Mouse (Mus musculus) midbrain, embryonic 13.5 days (tissue): ENCODE data around the gene Taf5l. TPM values are rescaled to one million over a fixed set of nuclear protein-coding genes. Genes with fewer than 3 reads are reported as not detected.
"Not testable (repeated sequence)": the region's sequence is repeated elsewhere in the genome, so short reads cannot be mapped to it uniquely, and the experiment has no call there.

Experiments used
- ATAC-seq: fragments of 200-750 bp; cut with Nextera tagmentation; 2 replicates; pipeline ENCODE4 v1.8.0; 2017; ENCODE audit warnings: mild to moderate bottlenecking, moderate TSS enrichment, moderate library complexity
- H3K27ac ChIP-seq: fragments of 300-500 bp; sonication (generic); 2 replicates; pipeline ENCODE4 v1.5.1; 2015; ENCODE audit warnings: inconsistent platforms, mild to moderate bottlenecking, moderate library complexity
- H3K27me3 ChIP-seq: fragments of 300-500 bp; sonication (generic); 2 replicates; pipeline ENCODE4 v1.6.1; 2015; ENCODE audit warnings: mild to moderate bottlenecking, inconsistent platforms
- H3K36me3 ChIP-seq: fragments of 300-500 bp; sonication (generic); 2 replicates; pipeline ENCODE4 v1.6.1; 2015; ENCODE audit warnings: mild to moderate bottlenecking, inconsistent platforms
- H3K4me1 ChIP-seq: fragments of 300-500 bp; sonication (generic); replicated peaks from 2 replicates; pipeline ENCODE4 v1.6.1; 2015; ENCODE audit warnings: inconsistent platforms
- H3K4me2 ChIP-seq: fragments of 300-500 bp; sonication (generic); replicated peaks from 2 replicates; pipeline ENCODE4 v1.6.1; 2015; ENCODE audit warnings: moderate library complexity, mild to moderate bottlenecking, inconsistent platforms
- H3K4me3 ChIP-seq: fragments of 300-500 bp; sonication (generic); replicated peaks from 2 replicates; pipeline ENCODE4 v1.5.1; 2015; ENCODE audit warnings: mild to moderate bottlenecking, inconsistent platforms
- H3K9ac ChIP-seq: fragments of 300-500 bp; sonication (generic); replicated peaks from 2 replicates; pipeline ENCODE4 v1.6.1; 2015; ENCODE audit warnings: mild to moderate bottlenecking, inconsistent platforms
- H3K9me3 ChIP-seq: fragments of 300-500 bp; sonication (generic); 2 replicates; pipeline ENCODE4 v1.6.1; 2016; ENCODE audit warnings: mild to moderate bottlenecking, inconsistent platforms
- WGBS: fragments of 180-500 bp; shearing (Covaris S2); methylation state at CpG from one replicate; pipeline ENCODE4 v1.1.7; 2015; 5-methylcytosine and 5-hydroxymethylcytosine counted together
- polyA plus RNA-seq: library from polyadenylated mRNA; unstranded; fragments of >200 nt; fragmentation: Nextera tagmentation; extraction: Ambion mirVana; gene quantifications from 2 replicates; pipeline ENCODE4 v1.2.1, GENCODE M21; 2015

Taf5l gene
- polyA plus RNA-seq, 1 experiment from 2014 or later, result 27.1 TPM

DNA sequence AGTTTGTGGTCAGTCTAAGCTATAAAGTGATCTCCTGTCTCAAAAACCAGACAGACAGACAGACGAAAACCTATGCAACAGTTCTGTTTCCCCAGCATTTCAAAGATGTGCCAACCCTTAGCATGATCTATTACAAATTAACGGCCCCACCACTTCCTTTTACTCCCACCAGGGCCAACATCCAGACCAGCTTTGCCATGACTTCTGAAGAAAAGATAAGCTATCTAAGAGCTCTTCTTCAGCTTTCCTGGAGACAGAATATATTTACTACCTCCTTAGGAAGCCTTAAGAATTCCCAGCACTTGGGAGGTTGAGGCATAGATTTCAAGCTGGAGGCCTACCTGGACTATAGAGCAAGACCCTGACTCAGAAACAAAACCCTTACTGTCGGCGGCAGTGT lies 41.0 kb downstream of the Taf5l start:
- Histone ChIP-seq H3K27ac (no peak overlapping the region), H3K4me3 (no peak overlapping the region), H3K9me3 (no peaks in the 10 kb centered on the region), H3K4me2 (no peak overlapping the region), H3K9ac (no peak overlapping the region), H3K36me3 (no peaks in the 10 kb centered on the region), H3K4me1 (peaks cover 13% of the 10 kb centered on the region), H3K27me3 (no peaks in the 10 kb centered on the region)
- 74% methylated on average over 4 of the region's 4 CpGs for WGBS
- no peak for ATAC-seq

DNA sequence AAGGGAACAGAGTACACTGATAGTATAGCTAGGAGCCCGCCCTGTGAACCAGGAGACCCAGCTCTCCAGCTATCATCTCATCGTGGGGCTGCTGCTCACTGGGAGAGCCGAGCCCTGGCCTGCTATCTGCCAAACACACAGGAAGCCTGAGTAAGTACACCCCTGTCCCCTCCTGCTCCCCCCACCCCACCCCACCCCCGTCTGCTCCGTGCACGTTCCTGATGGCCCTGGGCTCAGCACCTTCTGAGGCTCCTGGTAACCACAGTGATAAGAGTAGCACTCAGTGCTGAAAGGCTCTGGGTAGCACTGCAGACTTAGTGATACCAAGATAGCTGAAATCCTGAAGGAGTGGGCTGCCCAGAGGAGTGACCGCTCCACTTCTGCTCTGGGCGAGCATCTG lies 42.3 kb downstream of the Taf5l start:
- ATAC-seq, result no peak
- Histone ChIP-seq H3K27me3 (no peaks in the 10 kb centered on the region), H3K36me3 (0 out of 2 replicates have a peak, but pooled peaks cover 2% of the 10 kb centered on the region), H3K4me1 (peaks cover 13% of the 10 kb centered on the region), H3K9me3 (no peaks in the 10 kb centered on the region), H3K4me3 (no peak overlapping the region), H3K4me2 (no peak overlapping the region), H3K27ac (no peak overlapping the region), H3K9ac (no peak overlapping the region)
- 78% methylated on average over 8 of the region's 8 CpGs for WGBS

DNA sequence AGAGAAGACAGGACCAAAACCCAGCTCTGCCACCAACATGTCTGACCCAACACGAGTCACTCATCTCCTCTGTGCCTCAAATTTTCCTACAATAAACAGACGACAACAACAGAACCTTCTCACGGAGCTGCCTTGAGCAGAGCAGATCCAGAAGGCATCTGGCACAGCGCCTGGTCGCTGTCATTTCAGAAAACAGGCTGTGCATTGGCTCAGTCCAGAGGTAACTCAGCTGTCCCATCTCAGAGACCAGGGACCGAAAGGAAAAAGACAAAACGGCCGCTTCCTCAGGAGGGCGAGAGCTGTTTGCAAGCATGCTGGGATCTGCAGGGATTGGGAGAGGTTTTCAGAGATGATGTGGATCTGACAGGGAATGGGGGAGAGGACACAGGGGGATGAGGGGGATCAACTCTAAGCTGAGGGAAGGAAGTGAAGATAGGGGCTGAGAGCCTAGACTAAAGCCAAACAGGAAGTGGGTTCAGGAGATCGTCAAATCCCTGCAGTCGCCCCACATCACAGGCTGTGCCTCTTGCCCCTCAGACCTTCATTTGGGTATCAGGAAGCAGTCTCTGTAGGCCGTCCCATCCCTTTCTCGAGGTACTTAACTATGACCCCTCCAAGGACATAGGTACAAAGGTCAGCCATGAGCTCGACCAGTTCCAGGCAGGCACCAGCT lies 42.9 kb downstream of the Taf5l start:
- Histone ChIP-seq H3K9me3 (no peaks in the 10 kb centered on the region), H3K4me1 (peaks cover 13% of the 10 kb centered on the region), H3K36me3 (0 out of 2 replicates have a peak, but pooled peaks cover 2% of the 10 kb centered on the region), H3K4me2 (no peak overlapping the region), H3K9ac (no peak overlapping the region), H3K27ac (no peak overlapping the region), H3K4me3 (no peak overlapping the region), H3K27me3 (no peaks in the 10 kb centered on the region)
- no peak for ATAC-seq
- WGBS, result 74% methylated on average over 14 of the region's 14 CpGs

DNA sequence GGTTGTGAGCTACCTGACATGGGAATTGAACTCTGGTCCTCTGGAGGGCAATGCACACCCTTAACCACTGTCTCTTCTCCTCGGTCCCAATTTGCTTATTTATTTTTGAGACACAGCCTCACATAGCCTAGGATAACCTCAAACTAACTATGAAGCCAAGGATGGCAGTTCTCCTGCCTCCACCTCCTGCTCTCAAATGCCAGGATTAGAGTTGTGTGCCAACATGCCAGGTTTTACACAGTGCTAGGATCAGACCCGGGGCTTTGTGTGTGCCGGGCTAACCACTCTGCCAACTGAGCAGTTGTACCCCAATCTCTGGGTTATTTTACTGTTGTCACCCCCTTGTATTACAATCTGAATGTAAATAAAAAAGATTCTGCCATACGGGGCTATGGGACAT lies 43.7 kb downstream of the Taf5l start:
- Histone ChIP-seq H3K4me1 (peaks cover 12% of the 10 kb centered on the region), H3K36me3 (0 out of 2 replicates have a peak, but pooled peaks cover 2% of the 10 kb centered on the region), H3K9ac (no peak overlapping the region), H3K4me2 (no peak overlapping the region), H3K4me3 (no peak overlapping the region), H3K27ac (no peak overlapping the region), H3K27me3 (no peaks in the 10 kb centered on the region), H3K9me3 (no peaks in the 10 kb centered on the region)
- WGBS, result 92% methylated on average over 4 of the region's 4 CpGs
- ATAC-seq, result no peak

DNA sequence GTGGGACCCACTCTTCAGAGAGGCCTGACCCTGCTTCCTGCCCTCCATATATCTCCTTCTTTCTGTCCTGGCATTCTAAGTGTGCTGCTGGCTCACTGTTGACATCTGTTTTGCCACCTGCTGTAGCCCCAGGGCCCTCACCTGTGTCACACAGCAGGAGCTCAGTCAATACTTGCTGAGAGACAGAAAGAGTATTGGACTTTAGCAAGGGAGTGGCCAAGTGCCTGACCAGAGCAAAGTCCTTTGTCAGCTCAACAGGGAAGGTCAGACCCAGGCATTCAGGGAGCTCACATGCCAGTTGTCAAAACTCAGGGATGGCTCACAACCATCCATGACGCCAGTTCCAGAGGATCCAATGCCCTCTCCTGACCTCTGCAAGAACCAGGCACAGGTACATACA lies 47.7 kb downstream of the Taf5l start:
- Histone ChIP-seq H3K27me3 (no peaks in the 10 kb centered on the region), H3K4me3 (no peak overlapping the region), H3K9ac (no peak overlapping the region), H3K4me1 (no peaks in the 10 kb centered on the region), H3K9me3 (no peaks in the 10 kb centered on the region), H3K27ac (no peak overlapping the region), H3K36me3 (peaks cover 10% of the 10 kb centered on the region), H3K4me2 (no peak overlapping the region)
- ATAC-seq, result no peak
- WGBS, result 88% methylated on average over 1 of the region's 1 CpGs

DNA sequence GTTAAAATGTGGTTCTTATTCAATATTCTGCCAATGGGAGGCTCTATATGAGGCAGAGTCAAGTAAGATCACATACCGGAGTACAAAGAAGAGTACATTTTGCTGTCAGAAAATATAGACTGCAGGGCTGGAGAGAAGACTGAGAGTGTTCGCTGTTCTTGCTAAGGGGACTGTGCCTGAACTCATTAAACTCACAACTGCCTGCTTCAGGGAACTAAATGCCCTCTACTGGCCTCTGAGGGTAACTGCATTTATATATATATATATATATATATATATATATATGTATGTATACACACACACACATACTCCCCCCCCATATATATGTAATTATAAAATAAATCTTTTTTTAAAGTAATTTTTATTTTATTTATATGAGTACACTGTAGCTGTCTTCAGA lies 54.3 kb downstream of the Taf5l start:
- no peak overlapping the region for H3K27ac ChIP-seq
- no peak overlapping the region for H3K4me3 ChIP-seq
- ATAC-seq, result no peak
- H3K27me3 ChIP-seq, result no peaks in the 10 kb centered on the region
- no peak overlapping the region for H3K9ac ChIP-seq
- no peaks in the 10 kb centered on the region for H3K9me3 ChIP-seq
- H3K4me2 ChIP-seq, result no peak overlapping the region
- peaks cover 43% of the 10 kb centered on the region for H3K36me3 ChIP-seq
- H3K4me1 ChIP-seq, result no peaks in the 10 kb centered on the region
- WGBS, result 71% methylated on average over 2 of the region's 2 CpGs

DNA sequence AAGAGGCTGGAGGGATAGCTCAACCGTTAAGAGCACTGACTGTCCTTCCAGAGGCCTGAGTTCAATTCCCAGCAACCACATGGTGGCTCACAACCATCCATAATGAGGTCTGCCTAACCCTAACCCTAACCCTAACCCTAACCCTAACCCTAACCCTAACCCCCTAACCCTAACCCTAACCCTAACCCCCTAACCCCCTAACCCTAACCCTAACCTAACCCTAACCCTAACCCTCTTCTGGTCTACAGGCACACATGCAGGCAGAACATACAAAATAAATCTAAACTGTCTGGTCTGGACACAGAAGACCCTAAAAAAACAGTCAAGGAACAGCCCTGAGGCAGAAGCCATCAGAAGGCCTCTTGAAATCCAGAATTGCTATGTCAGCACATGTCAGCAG lies 59.8 kb downstream of the Taf5l start:
- no peak for ATAC-seq
- no peaks in the 10 kb centered on the region for H3K9me3 ChIP-seq
- 64% methylated on average over 1 of the region's 1 CpGs for WGBS
- no peak overlapping the region for H3K27ac ChIP-seq
- no peak overlapping the region for H3K4me2 ChIP-seq
- no peaks in the 10 kb centered on the region for H3K4me1 ChIP-seq
- H3K36me3 ChIP-seq, result peaks cover 68% of the 10 kb centered on the region
- no peak overlapping the region for H3K4me3 ChIP-seq
- no peaks in the 10 kb centered on the region for H3K27me3 ChIP-seq
- no peak overlapping the region for H3K9ac ChIP-seq

DNA sequence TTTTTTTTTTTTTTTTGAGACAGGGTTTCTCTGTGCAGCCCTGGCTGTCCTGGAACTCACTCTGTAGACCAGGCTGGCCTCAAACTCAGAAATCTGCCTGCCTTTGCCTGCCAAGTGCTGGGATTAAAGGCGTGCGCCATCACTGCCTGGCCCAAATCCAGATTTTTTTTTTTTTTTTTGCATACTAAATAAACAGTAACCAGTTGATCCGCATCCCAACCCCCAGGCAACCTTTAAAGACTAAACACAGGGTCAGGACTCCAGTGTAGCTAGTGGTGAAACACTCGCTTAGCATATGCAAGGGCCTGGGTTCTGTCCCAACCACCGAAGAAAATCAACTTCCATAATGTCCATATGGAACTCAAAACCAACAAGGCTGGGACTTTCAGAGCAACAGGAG lies 60.6 kb downstream of the Taf5l start:
- not testable (repeated sequence) for H3K4me1 ChIP-seq, H3K4me2 ChIP-seq, ATAC-seq, H3K27ac ChIP-seq, H3K27me3 ChIP-seq, H3K4me3 ChIP-seq, H3K9me3 ChIP-seq, H3K9ac ChIP-seq
- H3K36me3 ChIP-seq, result peaks cover 67% of the 10 kb centered on the region
- 85% methylated on average over 5 of the region's 5 CpGs for WGBS

DNA sequence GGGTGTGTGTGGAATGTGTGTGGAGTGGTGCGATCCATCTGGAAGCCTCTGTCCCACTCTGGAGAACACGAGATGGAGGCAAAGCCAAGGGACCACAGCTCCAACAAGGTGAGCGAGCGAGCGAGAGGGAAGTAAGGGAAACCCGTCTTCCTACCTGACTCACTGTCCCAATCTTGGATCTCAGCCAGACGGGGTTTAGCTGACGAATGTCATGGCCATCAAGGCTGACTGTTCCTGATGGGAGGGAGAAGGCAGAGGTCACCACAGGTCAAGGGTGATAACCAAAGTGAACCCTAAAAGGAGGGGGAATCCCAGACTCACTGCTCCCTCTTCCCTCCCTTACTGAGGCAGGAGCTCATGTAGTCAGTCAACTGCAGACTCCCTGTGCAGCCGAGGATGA lies 61.1 kb downstream of the Taf5l start:
- no peak overlapping the region for H3K27ac ChIP-seq
- H3K27me3 ChIP-seq, result no peaks in the 10 kb centered on the region
- H3K4me3 ChIP-seq, result no peak overlapping the region
- H3K36me3 ChIP-seq, result peaks cover 69% of the 10 kb centered on the region
- no peaks in the 10 kb centered on the region for H3K9me3 ChIP-seq
- no peak for ATAC-seq
- WGBS, result 92% methylated on average over 9 of the region's 9 CpGs
- H3K9ac ChIP-seq, result no peak overlapping the region
- H3K4me2 ChIP-seq, result no peak overlapping the region
- H3K4me1 ChIP-seq, result no peaks in the 10 kb centered on the region

DNA sequence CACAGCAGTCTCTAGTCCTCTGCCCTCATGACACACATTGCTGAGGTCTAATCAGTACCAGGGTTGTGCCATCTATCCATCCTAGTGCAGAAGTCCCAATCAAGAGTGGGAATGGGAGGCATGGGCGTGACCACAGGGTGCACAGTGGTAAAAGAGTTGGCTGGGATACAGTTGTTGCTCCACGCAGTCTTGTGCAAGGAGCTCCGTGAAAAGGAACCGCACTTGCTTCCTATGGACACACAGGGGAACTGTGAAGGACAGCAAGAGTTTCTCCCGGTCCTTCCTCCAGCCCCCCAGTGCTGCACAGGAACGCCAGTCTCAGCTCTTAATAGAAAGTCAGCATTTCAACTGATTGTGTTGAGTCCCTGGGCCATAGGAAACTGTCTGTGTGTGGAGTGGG lies 61.7 kb downstream of the Taf5l start:
- 92% methylated on average over 6 of the region's 6 CpGs for WGBS
- H3K27me3 ChIP-seq, result no peaks in the 10 kb centered on the region
- no peak overlapping the region for H3K4me2 ChIP-seq
- H3K9me3 ChIP-seq, result no peaks in the 10 kb centered on the region
- H3K4me3 ChIP-seq, result no peak overlapping the region
- peaks cover 70% of the 10 kb centered on the region for H3K36me3 ChIP-seq
- H3K27ac ChIP-seq, result no peak overlapping the region
- no peak overlapping the region for H3K9ac ChIP-seq
- ATAC-seq, result no peak
- no peaks in the 10 kb centered on the region for H3K4me1 ChIP-seq

DNA sequence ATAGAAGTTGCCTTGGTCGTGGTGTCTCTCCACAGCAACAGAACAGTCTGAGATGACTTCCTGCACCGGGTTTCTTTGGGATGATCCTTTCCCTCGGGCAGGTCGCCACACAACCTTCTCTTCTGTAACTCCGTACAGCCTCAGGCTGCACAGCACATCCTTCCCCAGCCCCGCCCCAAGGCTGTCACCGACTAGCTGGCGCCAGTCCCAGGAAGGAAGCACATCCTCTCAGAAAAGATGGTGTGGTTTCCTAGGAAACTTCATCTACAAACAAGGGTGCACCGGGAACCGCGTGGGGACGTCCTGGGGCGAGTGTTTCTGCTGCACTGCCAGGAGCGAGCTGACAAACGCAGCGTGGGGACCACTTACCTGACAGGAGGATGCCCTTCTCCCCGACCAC lies 63.1 kb downstream of the Taf5l start:
- Histone ChIP-seq H3K4me3 (no peak overlapping the region), H3K4me1 (no peaks in the 10 kb centered on the region), H3K36me3 (peaks cover 73% of the 10 kb centered on the region), H3K27ac (no peak overlapping the region), H3K9ac (no peak overlapping the region), H3K9me3 (no peaks in the 10 kb centered on the region), H3K4me2 (no peak overlapping the region), H3K27me3 (no peaks in the 10 kb centered on the region)
- no peak for ATAC-seq
- 88% methylated on average over 17 of the region's 17 CpGs for WGBS

DNA sequence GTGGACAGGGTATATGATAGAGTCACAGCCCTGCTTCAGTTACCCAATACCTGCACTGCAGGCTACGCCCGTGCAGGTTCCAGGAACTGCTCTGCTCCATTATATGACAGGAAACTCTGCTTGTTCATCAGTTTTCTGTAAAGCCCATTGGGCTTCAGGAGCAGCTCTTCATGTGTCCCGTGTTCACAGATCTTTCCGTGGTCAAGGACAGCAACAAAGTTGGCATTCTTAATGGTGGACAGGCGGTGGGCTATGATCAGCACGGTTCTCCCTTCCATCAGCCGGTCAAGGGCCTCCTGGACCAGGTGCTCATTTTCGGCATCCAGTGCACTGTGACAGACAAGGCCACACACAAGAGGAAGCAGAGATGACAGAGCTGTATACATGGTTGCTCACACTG lies 67.0 kb downstream of the Taf5l start:
- H3K4me3 ChIP-seq, result no peak overlapping the region
- no peak overlapping the region for H3K4me2 ChIP-seq
- no peak overlapping the region for H3K9ac ChIP-seq
- WGBS, result 92% methylated on average over 8 of the region's 8 CpGs
- H3K27ac ChIP-seq, result no peak overlapping the region
- H3K36me3 ChIP-seq, result peaks cover 56% of the 10 kb centered on the region
- no peaks in the 10 kb centered on the region for H3K27me3 ChIP-seq
- peaks cover 8% of the 10 kb centered on the region for H3K4me1 ChIP-seq
- no peak for ATAC-seq
- no peaks in the 10 kb centered on the region for H3K9me3 ChIP-seq

DNA sequence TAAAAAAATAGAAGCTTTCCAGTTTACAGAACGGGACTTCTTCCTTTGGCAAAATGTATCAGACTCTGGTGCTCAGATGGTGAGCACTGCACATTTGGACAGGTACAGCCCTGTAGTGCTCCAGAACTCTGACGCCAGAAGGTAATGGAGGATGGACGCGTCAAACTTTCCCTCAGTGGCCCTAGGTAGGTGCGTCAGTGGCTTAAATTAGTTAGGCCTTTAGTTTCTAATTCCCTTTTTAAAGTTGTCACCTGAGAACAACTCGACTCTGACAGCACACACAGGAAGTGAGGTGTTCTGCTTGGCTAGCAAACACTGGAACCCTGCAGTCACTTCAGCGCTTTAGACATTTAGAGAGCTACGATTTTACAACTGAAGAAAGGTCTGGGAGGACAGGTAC lies 67.5 kb downstream of the Taf5l start:
- no peaks in the 10 kb centered on the region for H3K9me3 ChIP-seq
- no peak overlapping the region for H3K4me2 ChIP-seq
- peaks cover 8% of the 10 kb centered on the region for H3K4me1 ChIP-seq
- H3K4me3 ChIP-seq, result no peak overlapping the region
- H3K9ac ChIP-seq, result no peak overlapping the region
- no peaks in the 10 kb centered on the region for H3K27me3 ChIP-seq
- H3K36me3 ChIP-seq, result peaks cover 50% of the 10 kb centered on the region
- WGBS, result 88% methylated on average over 8 of the region's 8 CpGs
- H3K27ac ChIP-seq, result no peak overlapping the region
- ATAC-seq, result no peak
